Mouse (Mus musculus) neural tube, embryonic 15.5 days (tissue): ENCODE results near the gene Kdf1. TPM values are rescaled to one million over a fixed set of nuclear protein-coding genes. Genes with fewer than 3 reads are reported as not detected.

Experiments
- ATAC-seq: fragments of 200-750 bp; cut with Nextera tagmentation; 2 replicates; pipeline ENCODE4 v1.8.0; 2017; ENCODE audit warnings: mild to moderate bottlenecking, moderate TSS enrichment, moderate library complexity; ENCODE audit not compliant: low FRiP score
- H3K27ac ChIP-seq: fragments of 300-500 bp; sonication (generic); replicated peaks from 2 replicates; pipeline ENCODE4 v1.5.1; 2015; ENCODE audit warnings: mild to moderate bottlenecking, inconsistent platforms
- H3K27me3 ChIP-seq: fragments of 300-500 bp; sonication (generic); replicated peaks from 2 replicates; pipeline ENCODE4 v1.6.1; 2015; ENCODE audit warnings: inconsistent platforms
- H3K36me3 ChIP-seq: fragments of 300-500 bp; sonication (generic); 2 replicates; pipeline ENCODE4 v1.6.1; 2015; ENCODE audit warnings: inconsistent platforms
- H3K4me1 ChIP-seq: fragments of 300-500 bp; sonication (generic); 2 replicates; pipeline ENCODE4 v1.6.1; 2015; ENCODE audit warnings: inconsistent platforms
- H3K4me2 ChIP-seq: fragments of 300-500 bp; sonication (generic); 2 replicates; pipeline ENCODE4 v1.6.1; 2015; ENCODE audit warnings: inconsistent platforms, mild to moderate bottlenecking, moderate library complexity
- H3K4me3 ChIP-seq: fragments of 300-500 bp; sonication (generic); replicated peaks from 2 replicates; pipeline ENCODE4 v1.5.1; 2015; ENCODE audit warnings: mild to moderate bottlenecking, inconsistent platforms
- H3K9ac ChIP-seq: fragments of 300-500 bp; sonication (generic); replicated peaks from 2 replicates; pipeline ENCODE4 v1.6.1; 2015; ENCODE audit warnings: mild to moderate bottlenecking, inconsistent platforms
- H3K9me3 ChIP-seq: fragments of 300-500 bp; sonication (generic); replicated peaks from 2 replicates; pipeline ENCODE4 v1.6.1; 2016; ENCODE audit warnings: inconsistent platforms
- WGBS: fragments of 180-500 bp; shearing (Covaris S2); methylation state at CpG from one replicate; pipeline ENCODE4 v1.1.7; 2015; ENCODE audit warnings: mixed read lengths; 5-methylcytosine and 5-hydroxymethylcytosine counted together
- microRNA-seq: library from miRNA; unstranded; fragments of <30 nt; microRNA quantifications from one replicate; pipeline ENCODE4, GENCODE M21; 2017
- polyA plus RNA-seq: library from polyadenylated mRNA; unstranded; fragments of >200 nt; fragmentation: Nextera tagmentation; extraction: Ambion mirVana; gene quantifications from 2 replicates; pipeline ENCODE4 v1.2.1, GENCODE M21; 2015

The Kdf1 gene
- polyA plus RNA-seq, 1 experiment from 2014 or later = 0.27 TPM

GRCm38 (mm10) chr4:133563123-133563571, 44.4 kb downstream of the Kdf1 start:
- 66% methylated on average over 11 of the region's 11 CpGs for WGBS
- Histone ChIP-seq H3K27ac (no peak overlapping the region), H3K4me3 (no peak overlapping the region), H3K4me2 (no peak overlapping the region), H3K27me3 (no peaks in the 10 kb centered on the region), H3K9ac (no peak overlapping the region), H3K36me3 (no peaks in the 10 kb centered on the region), H3K9me3 (no peaks in the 10 kb centered on the region), H3K4me1 (no peaks in the 10 kb centered on the region)
- ATAC-seq = no peak

DNA sequence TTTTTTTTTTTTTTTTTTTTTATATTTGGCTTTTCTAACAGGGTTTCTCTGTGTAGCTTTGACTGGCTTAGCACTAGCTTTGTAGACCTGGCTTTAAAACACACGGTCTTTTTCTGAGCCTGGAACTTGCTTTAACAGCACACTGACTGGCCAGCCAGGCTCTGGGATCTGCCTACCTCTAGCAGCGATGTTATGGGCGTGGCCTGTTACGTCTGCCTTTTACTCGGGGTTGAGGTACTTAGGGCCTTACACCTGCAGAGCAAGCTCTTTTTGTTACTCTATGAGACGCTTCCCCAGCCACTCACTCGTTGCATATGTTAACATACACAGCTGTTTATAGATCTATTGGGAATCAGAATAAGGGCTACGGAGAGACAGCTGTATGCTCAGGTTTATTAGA, 48.5 kb downstream of the Kdf1 start:
- Histone ChIP-seq H3K9ac (no peak overlapping the region), H3K27ac (no peak overlapping the region), H3K4me3 (no peak overlapping the region), H3K27me3 (no peaks in the 10 kb centered on the region), H3K4me2 (no peak overlapping the region), H3K36me3 (no peaks in the 10 kb centered on the region), H3K4me1 (no peaks in the 10 kb centered on the region), H3K9me3 (no peaks in the 10 kb centered on the region)
- ATAC-seq = no peak
- WGBS = 24% methylated on average over 8 of the region's 8 CpGs

DNA sequence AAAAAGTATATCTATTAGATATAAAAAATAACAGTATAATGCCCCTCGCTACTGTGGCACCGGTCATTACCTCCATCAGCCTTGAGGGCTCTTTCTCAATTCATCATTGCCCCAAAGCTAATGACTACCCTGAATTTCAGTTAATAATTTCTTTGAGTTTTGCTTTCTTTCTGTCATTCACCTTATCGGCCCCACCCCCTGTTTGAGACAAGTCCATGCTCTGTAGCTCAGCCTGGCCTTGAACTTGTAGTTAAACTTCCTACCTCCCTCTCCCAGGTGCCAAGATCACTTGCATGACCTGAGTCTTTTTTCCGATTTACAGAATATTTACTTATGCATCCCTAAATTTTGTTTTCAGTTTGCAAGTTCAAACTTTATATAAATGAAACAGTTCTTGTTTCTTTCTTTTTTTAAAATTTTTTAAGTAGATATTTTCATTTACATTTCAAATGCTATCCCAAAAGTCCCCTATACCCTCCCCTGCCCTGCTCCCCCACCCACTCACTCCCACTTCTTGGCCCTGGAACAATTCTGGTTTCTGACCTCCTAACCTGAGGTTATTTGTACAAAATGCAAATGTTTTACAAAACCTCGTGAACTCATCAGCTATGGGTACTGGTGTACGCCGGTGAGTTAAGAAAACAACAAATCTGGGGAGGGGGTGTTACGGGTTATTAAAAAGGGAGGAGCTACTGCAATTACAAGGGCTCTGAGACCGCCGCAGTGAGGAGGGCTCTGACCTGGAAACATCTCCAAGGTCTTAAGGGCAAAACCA, 50.7 kb downstream of the Kdf1 start:
- H3K27me3 ChIP-seq = no peaks in the 10 kb centered on the region

DNA sequence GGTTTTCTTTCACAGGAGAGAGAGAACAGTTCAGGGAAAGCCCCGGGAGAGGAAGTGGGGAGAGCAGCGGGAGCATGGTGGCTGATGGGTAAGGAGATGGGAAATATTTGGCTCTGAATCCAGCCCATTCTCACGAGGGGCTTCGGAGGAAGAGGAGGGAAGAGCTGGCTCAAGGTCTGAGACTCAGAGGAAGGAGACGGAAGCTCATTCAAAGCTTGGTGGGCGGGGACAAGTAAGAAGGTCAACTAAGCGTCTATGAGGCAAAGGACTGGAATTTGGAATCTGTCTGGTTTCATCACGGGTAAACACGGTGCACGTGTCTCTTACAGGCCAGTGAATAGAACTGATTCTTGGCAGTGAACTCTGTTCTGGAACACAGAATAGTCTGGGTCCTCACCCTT, 51.3 kb downstream of the Kdf1 start:
- no peak for ATAC-seq
- Histone ChIP-seq H3K4me1 (peaks cover 6% of the 10 kb centered on the region), H3K27ac (no peak overlapping the region), H3K27me3 (no peaks in the 10 kb centered on the region), H3K9me3 (no peaks in the 10 kb centered on the region), H3K36me3 (no peaks in the 10 kb centered on the region), H3K4me3 (no peak overlapping the region), H3K4me2 (no peak overlapping the region), H3K9ac (no peak overlapping the region)
- 63% methylated on average over 10 of the region's 10 CpGs for WGBS

More for the DNA sequence above, 50.7 kb downstream of the Kdf1 start:
- H3K36me3 ChIP-seq = no peaks in the 10 kb centered on the region
- peaks cover 5% of the 10 kb centered on the region; the same call in 1 of the 2 replicates for H3K4me1 ChIP-seq
- H3K4me3 ChIP-seq = no peak overlapping the region
- H3K9ac ChIP-seq = no peak overlapping the region
- no peak for ATAC-seq
- H3K9me3 ChIP-seq = no peaks in the 10 kb centered on the region
- H3K27ac ChIP-seq = no peak overlapping the region
- no peak overlapping the region for H3K4me2 ChIP-seq
- WGBS = 78% methylated on average over 10 of the region's 10 CpGs

- WGBS = 5% methylated on average over 44 of the region's 44 CpGs
- peak; percentile 94 for ATAC-seq
- peak within 1 kb of the TSS; percentile 82 for H3K4me2 ChIP-seq
- H3K27me3 ChIP-seq = no peaks in the 10 kb centered on the region
- peaks cover 16% of the 10 kb centered on the region for H3K4me1 ChIP-seq
- peak within 1 kb of the TSS; percentile 95 for H3K4me3 ChIP-seq
- H3K27ac ChIP-seq = peak within 1 kb of the TSS; percentile 84
- peaks cover 16% of the 10 kb centered on the region for H3K36me3 ChIP-seq
- peak within 1 kb of the TSS; percentile 84 for H3K9ac ChIP-seq
- no peaks in the 10 kb centered on the region for H3K9me3 ChIP-seq
These were observed 55.5 kb downstream of the Kdf1 start, which contains the start of gene Gpatch3 for GRCm38 (mm10) chr4:133574070-133574842. Gpatch3 (plus strand) TSS chr4:133574745.

- Histone ChIP-seq H3K9me3 (no peaks in the 10 kb centered on the region), H3K36me3 (peaks cover 22% of the 10 kb centered on the region), H3K4me3 (peak overlapping the region; percentile 95), H3K4me2 (peak overlapping the region; percentile 82), H3K9ac (peak overlapping the region; percentile 84), H3K4me1 (peaks cover 16% of the 10 kb centered on the region), H3K27ac (peak overlapping the region; percentile 60; the same call in 1 of the 2 replicates), H3K27me3 (no peaks in the 10 kb centered on the region)
- under 1% methylated on average over 41 of the region's 41 CpGs for WGBS
- ATAC-seq = peak; percentile 62; the same call in 1 of the 2 replicates
These were observed 56.1 kb downstream of the Kdf1 start for GRCm38 (mm10) chr4:133574843-133575202.

GRCm38 (mm10) chr4:133577983-133578382, 59.2 kb downstream of the Kdf1 start:
- Histone ChIP-seq H3K4me2 (no peak overlapping the region), H3K27ac (no peak overlapping the region), H3K36me3 (peaks cover 48% of the 10 kb centered on the region), H3K9me3 (no peaks in the 10 kb centered on the region), H3K4me1 (peaks cover 17% of the 10 kb centered on the region), H3K9ac (no peak overlapping the region), H3K4me3 (no peak overlapping the region), H3K27me3 (no peaks in the 10 kb centered on the region)
- 66% methylated on average over 12 of the region's 12 CpGs for WGBS
- ATAC-seq = no peak

Small RNA genes within 50 kb of the gene (microRNA-seq; reads per million reads assigned to microRNA genes)
- not detected for gene Gm23158

Other genes starting within 250 kb of the Kdf1 start
- gene Tmem222, start 241.2 kb upstream of the Kdf1 start, polyA plus RNA-seq = 115 and 117 TPM in 2 replicates
- gene Wdtc1, start 165.5 kb upstream of the Kdf1 start, polyA plus RNA-seq = 19.3 and 19.6 TPM in 2 replicates
- gene Slc9a1, start 149.3 kb upstream of the Kdf1 start, polyA plus RNA-seq = 8.4 and 9.9 TPM in 2 replicates
- 0.26 and 0.57 TPM in 2 replicates for gene Tent5b, start 38.8 kb upstream of the Kdf1 start, polyA plus RNA-seq
- 10.6 and 14.3 TPM in 2 replicates for gene Trnp1, start 20.4 kb upstream of the Kdf1 start, polyA plus RNA-seq
- 269 and 290 TPM in 2 replicates for gene Nudc, start 27.0 kb downstream of the Kdf1 start, polyA plus RNA-seq
- gene Nr0b2, start 34.4 kb downstream of the Kdf1 start, polyA plus RNA-seq = 0.13 and 0.47 TPM in 2 replicates
- gene Gpatch3, start 55.8 kb downstream of the Kdf1 start, polyA plus RNA-seq = 5.8 TPM in 2 replicates
- gene Gpn2, start 65.4 kb downstream of the Kdf1 start, polyA plus RNA-seq = 17.0 and 17.2 TPM in 2 replicates
- 1.7 and 32.5 TPM in 2 replicates for gene Sfn, start 83.2 kb downstream of the Kdf1 start, polyA plus RNA-seq
- gene Zdhhc18, start 131.2 kb downstream of the Kdf1 start, polyA plus RNA-seq = 4.3 and 7.0 TPM in 2 replicates
- 12.4 and 15.7 TPM in 2 replicates for gene Pigv, start 153.7 kb downstream of the Kdf1 start, polyA plus RNA-seq
- gene Arid1a, start 237.8 kb downstream of the Kdf1 start, polyA plus RNA-seq = 26.9 and 28.7 TPM in 2 replicates